Mouse (Mus musculus) heart, postnatal 0 days (tissue): ENCODE data around the gene BC067074.

ENCODE experiments used
- CTCF ChIP-seq: IDR thresholded peaks from 2 replicates; pipeline ENCODE4 v1.5.1; 2016; ENCODE audit warnings: antibody characterized with exemption, control low read depth, low read depth
- EP300 ChIP-seq: IDR thresholded peaks from 2 replicates; pipeline ENCODE4 v1.6.1; 2016; ENCODE audit warnings: antibody characterized with exemption, low read depth

- TF ChIP-seq EP300, result no peak
- TF ChIP-seq CTCF, result no peak
Measured at GRCm38 (mm10) chr13:113325678-113326077, 32.7 kb downstream of the BC067074 start.
